ENCODE assay signal across 9 mouse cellular contexts in the genomic region with DNA sequence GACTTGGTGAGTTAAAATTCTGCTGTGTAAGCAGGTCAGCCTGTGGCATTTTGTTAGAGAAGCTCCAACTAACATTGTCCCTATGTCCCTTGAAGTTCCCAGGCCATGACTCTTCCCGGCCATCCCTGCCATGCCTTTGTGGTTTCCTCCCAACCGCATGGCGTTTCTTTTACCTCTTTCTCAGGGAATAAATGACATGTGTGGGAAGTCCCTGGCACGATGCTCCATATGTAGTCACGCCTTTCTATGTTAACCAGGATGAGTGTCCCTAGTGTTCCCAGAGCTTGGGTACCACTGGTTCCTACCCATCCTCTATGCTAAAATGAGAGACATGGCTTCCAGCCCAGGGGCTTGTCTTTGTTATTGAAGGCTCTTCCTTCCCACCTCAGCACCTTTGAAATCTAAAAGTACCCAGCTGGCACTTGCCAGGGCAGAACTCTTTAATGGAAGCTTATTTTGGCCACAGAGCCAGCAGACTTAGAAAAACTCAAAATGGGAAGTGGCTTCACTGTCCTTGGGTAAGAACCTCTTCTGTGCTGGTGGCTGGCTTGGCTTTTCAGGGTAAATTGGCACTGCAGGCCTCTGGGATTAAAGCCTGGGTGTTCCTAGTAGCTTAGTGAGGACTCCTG. TPM values are rescaled to one million over a fixed set of nuclear protein-coding genes. Genes with fewer than 3 reads are reported as not detected.
A peak's percentile ranks its signal among the peaks of the same experiment; 100 is the strongest.
DNase-seq lines count a peak whose midpoint lies in the region; ATAC-seq and TF ChIP-seq lines count a peak whose summit lies in the region.
"Had no signal": no experiment of that assay in that cellular context is flagged by ENCODE, and none has a peak within 500 bp of the region (broad histone marks: within the 10 kb centered on the region; RNA-seq: fewer than 3 reads in every experiment).

No protein-coding gene starts in this region.

- TF ChIP-seq POLR2A in testis, adult 2 months (IDR thresholded peaks at IDR 0.05; ENCODE audit: control insufficient read depth, low read depth, low read length): no peak

- H3K4me2 ChIP-seq in intestine, embryonic 16.5 days (ENCODE audit: low read depth, low read length): no peak overlapping the region

- ATAC-seq in intestine, embryonic 16.5 days: no peak
- ATAC-seq in activated CD4-positive, CD25-positive, alpha-beta regulatory T cell, adult 4 months: no peak

- H3K9me3 ChIP-seq in intestine, embryonic 16.5 days (ENCODE audit: control insufficient read depth, low read length): no peaks in the 10 kb centered on the region

- no peak for TF ChIP-seq CTCF in testis, adult 2 months (IDR thresholded peaks at IDR 0.05; ENCODE audit: control insufficient read depth, insufficient read depth, insufficient replicate concordance, low read depth, low read length)

- WGBS in intestine, embryonic 16.5 days: 87% methylated on average over 5 of the region's 5 CpGs

- no peaks in the 10 kb centered on the region for H3K36me3 ChIP-seq in testis, adult 2 months (ENCODE audit: control insufficient read depth, insufficient read depth, low read length)
- H3K36me3 ChIP-seq in intestine, embryonic 16.5 days (ENCODE audit: control insufficient read depth, insufficient read depth, low read length): no peaks in the 10 kb centered on the region

- DNase-seq in heart, adult 11 months: peak; percentile 94
- no peak for DNase-seq in heart, adult 9 months (ENCODE audit: low spot score in 2 of 2)
- no peak for DNase-seq in testis, postnatal 14 days (ENCODE audit: low spot score)
- DNase-seq in adrenal gland, postnatal 25 days: no peak
- DNase-seq in embryo, embryonic 10.5 days (ENCODE audit: low spot score): no peak
- DNase-seq: right cerebral cortex, postnatal 14 days had no signal

- H3K4me1 ChIP-seq in testis, adult 2 months (ENCODE audit: control insufficient read depth, insufficient read depth, low read length): peaks cover 14% of the 10 kb centered on the region
- H3K4me1 ChIP-seq in intestine, embryonic 16.5 days (ENCODE audit: control insufficient read depth, insufficient read depth, low read length): peaks cover 41% of the 10 kb centered on the region

- H3K9ac ChIP-seq in intestine, embryonic 16.5 days (ENCODE audit: low read depth, low read length): no peak overlapping the region

- peak overlapping the region; percentile 90 for H3K27ac ChIP-seq in testis, adult 2 months (ENCODE audit: control insufficient read depth, insufficient read depth, low read depth, low read length)
- H3K27ac ChIP-seq in intestine, embryonic 16.5 days (ENCODE audit: low read length): peak overlapping the region; percentile 77; the same call in 1 of the 2 replicates

- H3K27me3 ChIP-seq in testis, adult 2 months (ENCODE audit: control insufficient read depth, insufficient read depth, low read length): no peaks in the 10 kb centered on the region
- H3K27me3 ChIP-seq in intestine, embryonic 16.5 days (replicated peaks; ENCODE audit: control insufficient read depth, insufficient read depth, low read length): no peaks in the 10 kb centered on the region

- no peak overlapping the region for H3K4me3 ChIP-seq in testis, adult 2 months (ENCODE audit: control insufficient read depth, low read depth, low read length)
- no peak overlapping the region for H3K4me3 ChIP-seq in intestine, embryonic 16.5 days (ENCODE audit: low read length)

RNA-seq across cellular contexts. Expression of a gene that starts 24.8 kb away (rescaled TPM):
- polyA plus RNA-seq in testis, adult 2 months (2012; rRNA removed): 97.0 and 99.2 TPM in 2 replicates
- 47.2 and 47.3 TPM in 2 replicates for polyA plus RNA-seq in intestine, embryonic 16.5 days (2015; fragmentation: Nextera tagmentation; extraction: Ambion mirVana)
- 28.8 and 33.8 TPM in 2 replicates for total RNA-seq in adrenal gland, postnatal 25 days (2021)
- 10 to 100 TPM; 49.6 to 50.2 TPM for polyA plus RNA-seq in activated CD4-positive, CD25-positive, alpha-beta regulatory T cell, adult 4 months (2017; shearing (Covaris generic))

RNA-seq across cellular contexts. Expression of a gene that starts 25.1 kb away (rescaled TPM):
- 41.3 and 42.5 TPM in 2 replicates for polyA plus RNA-seq in testis, adult 2 months (2012; rRNA removed)
- polyA plus RNA-seq in intestine, embryonic 16.5 days (2015; fragmentation: Nextera tagmentation; extraction: Ambion mirVana): 94.0 and 97.8 TPM in 2 replicates
- total RNA-seq in adrenal gland, postnatal 25 days (2021): 64.1 and 67.8 TPM in 2 replicates
- polyA plus RNA-seq in activated CD4-positive, CD25-positive, alpha-beta regulatory T cell, adult 4 months (2017; shearing (Covaris generic)): 100 to 1,000 TPM in 1 of 2 experiments, 10 to 100 TPM in 1; 89.7 to 110 TPM

RNA-seq across cellular contexts. Expression of a gene that starts 26.2 kb away (rescaled TPM):
- 19.9 and 23.0 TPM in 2 replicates for polyA plus RNA-seq in testis, adult 2 months (2012; rRNA removed)
- polyA plus RNA-seq in intestine, embryonic 16.5 days (2015; fragmentation: Nextera tagmentation; extraction: Ambion mirVana): 28.6 and 33.1 TPM in 2 replicates
- total RNA-seq in adrenal gland, postnatal 25 days (2021): 35.7 and 57.7 TPM in 2 replicates
- 10 to 100 TPM; 17.5 to 31.2 TPM for polyA plus RNA-seq in activated CD4-positive, CD25-positive, alpha-beta regulatory T cell, adult 4 months (2017; shearing (Covaris generic))
